Mouse (Mus musculus) bone marrow, adult 2 months (tissue): ENCODE results near the gene Tagln3. TPM values are rescaled to one million over a fixed set of nuclear protein-coding genes. Genes with fewer than 3 reads are reported as not detected.

ENCODE experiments used
- H3K27ac ChIP-seq: fragments of 200-500 bp; 2 replicates; pipeline ENCODE4 v1.5.1; 2012; ENCODE audit warnings: low read depth, mild to moderate bottlenecking, control low read depth, inconsistent platforms, low read length; ENCODE audit not compliant: control insufficient read depth, poor library complexity, insufficient read depth
- H3K4me1 ChIP-seq: fragments of 200-500 bp; 2 replicates; pipeline ENCODE4 v1.6.1; 2011; ENCODE audit warnings: low read length; ENCODE audit not compliant: control insufficient read depth, insufficient read depth
- H3K4me3 ChIP-seq: fragments of 200-500 bp; replicated peaks from 2 replicates; pipeline ENCODE3; 2011; ENCODE audit warnings: mild to moderate bottlenecking, low read depth, low read length, control low read depth; ENCODE audit not compliant: control insufficient read depth
- CTCF ChIP-seq: fragments of 200-500 bp; IDR thresholded peaks from 2 replicates; pipeline ENCODE4 v1.5.1; 2011; ENCODE audit warnings: low read length, control low read depth; ENCODE audit not compliant: control insufficient read depth, insufficient read depth
- POLR2A ChIP-seq: fragments of 200-500 bp; IDR thresholded peaks from 2 replicates; pipeline ENCODE4 v1.6.1; 2011; ENCODE audit warnings: low read depth, mild to moderate bottlenecking, control low read depth, low read length, borderline replicate concordance; ENCODE audit not compliant: control insufficient read depth
- WGBS: fragments of 180-500 bp; shearing (Covaris S2); methylation state at CpG from one replicate; pipeline ENCODE4 v1.1.7; 2018; 5-methylcytosine and 5-hydroxymethylcytosine counted together
- polyA plus RNA-seq: library from polyadenylated mRNA; stranded (reverse); fragments of >200 nt; gene quantifications from 2 replicates; pipeline ENCODE4 v1.2.4, GENCODE M21; 2011; ENCODE audit warnings: low replicate concordance; ENCODE audit not compliant: missing spikeins, insufficient read depth, insufficient read length

The Tagln3 gene
- polyA plus RNA-seq, result 1.1 and 5.7 TPM in 2 replicates

GRCm38 (mm10) chr16:45724061-45724741 lies at the start of gene Tagln3:
Gene Tagln3 (minus strand): TSS chr16:45724608.
- TF ChIP-seq CTCF (no peak), POLR2A (no peak)
- H3K4me1 ChIP-seq, result no peaks in the 10 kb centered on the region
- H3K27ac ChIP-seq, result no peak within 1 kb of the TSS
- 3% methylated on average over 30 of the region's 30 CpGs for WGBS
- H3K4me3 ChIP-seq, result no peak within 1 kb of the TSS

GRCm38 (mm10) chr16:45770914-45771313 lies 46.5 kb upstream of the Tagln3 start:
- no peak overlapping the region for H3K4me3 ChIP-seq
- no peaks in the 10 kb centered on the region for H3K4me1 ChIP-seq
- TF ChIP-seq CTCF (no peak), POLR2A (no peak)
- WGBS, result 88% methylated on average over 6 of the region's 6 CpGs
- no peak overlapping the region for H3K27ac ChIP-seq

- no peak overlapping the region for H3K27ac ChIP-seq
- H3K4me3 ChIP-seq, result no peak overlapping the region
- no peaks in the 10 kb centered on the region for H3K4me1 ChIP-seq
- TF ChIP-seq CTCF, result no peak
- TF ChIP-seq POLR2A, result no peak
- WGBS, result 84% methylated on average over 10 of the region's 10 CpGs
These were observed 43.6 kb upstream of the Tagln3 start for GRCm38 (mm10) chr16:45767853-45768640.

- no peak for TF ChIP-seq POLR2A
- no peak for TF ChIP-seq CTCF
- H3K4me1 ChIP-seq, result no peaks in the 10 kb centered on the region
- no peak overlapping the region for H3K27ac ChIP-seq
- WGBS, result 68% methylated on average over 4 of the region's 4 CpGs
- no peak overlapping the region for H3K4me3 ChIP-seq
These were observed 43.0 kb upstream of the Tagln3 start for GRCm38 (mm10) chr16:45767434-45767833.

GRCm38 (mm10) chr16:45765801-45766494 lies 41.5 kb upstream of the Tagln3 start:
- H3K4me3 ChIP-seq, result no peak overlapping the region
- no peak overlapping the region for H3K27ac ChIP-seq
- no peaks in the 10 kb centered on the region for H3K4me1 ChIP-seq
- WGBS, result 82% methylated on average over 7 of the region's 7 CpGs
- TF ChIP-seq POLR2A (no peak), CTCF (no peak)

GRCm38 (mm10) chr16:45765102-45765501 lies 40.7 kb upstream of the Tagln3 start:
- no peak overlapping the region for H3K4me3 ChIP-seq
- 76% methylated on average over 3 of the region's 3 CpGs for WGBS
- H3K27ac ChIP-seq, result no peak overlapping the region
- no peaks in the 10 kb centered on the region for H3K4me1 ChIP-seq
- TF ChIP-seq POLR2A, result no peak

GRCm38 (mm10) chr16:45762859-45763505 lies 38.6 kb upstream of the Tagln3 start:
- H3K4me3 ChIP-seq, result no peak overlapping the region
- H3K27ac ChIP-seq, result no peak overlapping the region
- 83% methylated on average over 13 of the region's 13 CpGs for WGBS
- TF ChIP-seq CTCF (no peak), POLR2A (no peak)
- no peaks in the 10 kb centered on the region; the same call in 1 of the 2 replicates for H3K4me1 ChIP-seq
